Mouse (Mus musculus) CD8-positive naive resting alpha-beta T cell, adult 2 months (primary cell): ENCODE data around the gene Nans.

Experiments
- DNase-seq, 2 experiments: peaks; one replicate each; pipeline ENCODE4 v3.0.0; 2022; ENCODE audit warnings: low read depth in 2 of 2, low spot score in 2 of 2

Nans gene

GRCm38 (mm10) chr4:46529722-46530121, 40.7 kb downstream of the Nans start:
- DNase-seq, result no peak

GRCm38 (mm10) chr4:46532511-46532910, 43.5 kb downstream of the Nans start:
- no peak for DNase-seq

DNA sequence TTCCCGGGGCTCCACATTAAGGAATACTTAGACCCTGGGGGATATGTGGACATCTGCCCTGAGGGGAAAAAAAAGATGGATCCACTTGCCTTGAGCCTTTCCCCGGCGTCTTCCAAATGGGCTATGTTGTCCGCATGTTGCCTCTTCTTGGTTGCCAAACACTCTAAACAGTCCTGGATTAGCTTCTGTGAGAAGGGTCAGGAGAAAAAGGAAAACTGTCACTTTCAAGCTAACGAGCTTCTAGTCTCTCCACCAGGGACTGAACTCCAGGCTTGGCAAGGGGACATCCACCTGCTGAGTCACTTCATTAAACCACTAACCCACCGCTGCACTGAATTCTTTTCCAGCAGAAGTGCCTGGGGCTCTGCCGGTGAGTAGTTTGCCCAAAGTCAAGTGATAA, 43.9 kb downstream of the Nans start:
- no peak for DNase-seq

DNA sequence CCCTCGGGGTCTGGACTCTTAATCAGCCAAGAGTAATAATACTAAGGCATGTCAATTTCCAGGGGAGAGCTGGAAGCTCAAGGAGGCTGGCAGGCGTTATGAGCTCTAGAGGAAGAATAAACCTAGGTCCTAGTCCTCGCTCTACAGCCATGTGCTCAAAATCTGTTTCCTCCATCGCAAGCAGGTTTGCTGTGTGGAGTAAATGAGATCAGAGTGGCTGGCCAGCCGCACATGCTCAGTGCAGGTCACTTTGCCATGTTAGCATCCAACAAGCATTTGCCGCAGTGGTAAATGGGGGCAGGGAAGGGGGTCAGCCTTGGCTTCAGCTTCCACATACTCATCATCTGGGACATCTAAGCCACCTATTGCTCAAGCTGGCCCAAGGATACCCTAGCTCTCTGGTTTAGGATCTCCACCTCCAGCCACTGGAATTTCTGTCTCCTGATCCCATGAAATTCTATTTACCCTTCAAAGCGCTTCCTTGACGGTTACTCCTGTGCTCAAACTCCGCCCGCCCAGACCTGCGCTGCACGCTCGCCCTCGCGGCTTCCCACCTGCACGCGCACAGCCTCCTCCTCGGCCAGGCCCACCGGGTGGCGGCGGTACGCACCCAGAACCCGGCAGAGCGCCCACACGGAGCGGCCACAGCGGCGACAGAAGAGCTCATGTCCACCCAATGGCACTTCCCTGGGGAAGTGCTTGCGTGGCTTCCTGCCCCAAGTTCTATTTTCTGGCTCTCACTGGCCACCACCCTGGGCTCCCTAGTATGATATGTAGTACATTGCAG, 45.1 kb downstream of the Nans start:
- no peak for DNase-seq

GRCm38 (mm10) chr4:46535094-46535830, 46.2 kb downstream of the Nans start:
- peak in 1 of 2 experiments; percentile 38 for DNase-seq

GRCm38 (mm10) chr4:46535840-46536361, 46.9 kb downstream of the Nans start, which contains the start of gene Trim14:
Gene Trim14 (minus strand): TSS chr4:46536141.
- peak; percentile 62 to 70 for DNase-seq

- no peak for DNase-seq
These were observed 50.1 kb downstream of the Nans start for GRCm38 (mm10) chr4:46539167-46539566.

GRCm38 (mm10) chr4:46541707-46542106, 52.7 kb downstream of the Nans start:
- DNase-seq, result no peak

DNA sequence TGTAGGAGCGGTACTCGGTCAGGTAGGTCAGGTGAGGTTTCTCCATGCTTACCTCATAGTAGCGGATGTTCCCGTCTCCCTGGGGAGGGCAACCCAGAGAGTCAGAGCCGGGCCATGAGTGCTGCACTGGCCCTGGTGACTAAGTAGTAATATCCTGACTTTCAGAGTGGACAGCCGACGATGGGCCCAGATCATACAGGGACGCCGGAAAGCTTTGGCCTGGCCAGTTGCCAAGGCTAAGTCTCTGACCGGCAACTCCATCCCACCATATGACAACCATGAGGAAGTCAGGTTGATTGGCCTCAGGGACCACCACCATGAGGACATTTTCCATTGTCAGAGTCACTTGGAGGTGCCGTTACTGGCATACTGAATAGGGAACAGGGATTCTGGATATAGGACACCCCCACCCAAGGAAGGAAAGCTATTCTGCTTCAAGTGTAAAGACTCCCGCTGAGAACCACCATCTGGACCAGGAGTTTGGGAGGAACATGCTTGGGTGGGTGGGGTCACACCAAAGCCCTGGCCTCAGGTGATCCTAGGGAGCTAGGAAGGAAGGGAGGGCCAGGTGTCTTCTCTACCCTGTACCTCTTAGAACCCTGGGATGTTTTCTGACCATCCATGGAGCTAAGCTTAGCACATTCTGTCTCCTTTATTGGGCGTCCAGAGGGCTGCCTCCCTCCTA, 54.5 kb downstream of the Nans start:
- DNase-seq, result no peak

- DNase-seq, result peak; percentile 41 to 54
These were observed 55.3 kb downstream of the Nans start for GRCm38 (mm10) chr4:46544313-46544712.

- no peak for DNase-seq
These were observed 56.5 kb downstream of the Nans start for GRCm38 (mm10) chr4:46545498-46545897.

- DNase-seq, result no peak
These were observed 57.7 kb downstream of the Nans start for GRCm38 (mm10) chr4:46546709-46547108.

DNA sequence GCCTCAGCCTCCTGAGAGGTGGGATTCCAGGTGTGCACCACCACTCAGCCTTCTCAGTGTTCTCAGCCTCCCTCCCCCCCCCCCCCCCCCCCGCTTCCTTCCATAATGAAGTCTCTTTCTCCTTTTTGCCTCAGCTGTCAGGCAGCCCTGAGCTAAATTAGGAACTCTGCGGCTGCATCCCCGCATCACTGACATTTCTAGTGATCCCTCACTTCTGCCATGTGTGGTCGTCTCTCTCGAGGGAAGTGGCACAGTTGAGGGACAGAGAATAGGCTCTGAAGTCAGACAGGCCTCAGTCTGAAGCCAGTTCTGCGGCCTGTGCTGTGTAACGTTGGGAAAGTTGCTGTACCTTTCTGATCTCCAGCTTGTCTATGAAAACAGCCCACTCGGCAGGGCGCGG, 60.9 kb downstream of the Nans start:
- no peak for DNase-seq

DNA sequence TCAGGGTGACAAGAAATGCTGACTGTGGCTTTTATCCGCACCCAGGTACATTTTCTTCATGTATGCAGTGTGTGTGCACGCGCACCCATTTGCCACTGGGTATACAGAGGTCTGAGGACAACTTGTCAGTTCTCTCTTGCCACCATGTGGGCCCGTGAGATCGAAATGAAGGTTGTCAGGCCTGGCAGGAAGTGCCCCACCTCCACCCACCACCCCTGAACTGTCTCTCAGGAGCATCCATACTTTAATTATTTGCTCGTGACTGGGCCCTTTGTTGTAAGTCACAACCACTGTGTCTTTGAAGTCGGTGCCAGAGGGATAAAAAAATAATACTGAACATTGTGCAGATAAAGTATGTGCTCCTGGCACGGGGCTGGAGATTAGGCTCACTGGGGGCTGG, 61.4 kb downstream of the Nans start:
- no peak for DNase-seq
